Mouse (Mus musculus): ENCODE results near the gene Vmn2r73. TPM values are rescaled to one million over a fixed set of nuclear protein-coding genes. Genes with fewer than 3 reads are reported as not detected.

The Vmn2r73 gene
- polyA plus RNA-seq (2014; fragmentation: Illumina TruSeq; extraction: RNeasy Lipid Tissue Mini Kit (QIAGEN cat#74804); ENCODE audit: low read depth, low replicate concordance): not detected

DNA sequence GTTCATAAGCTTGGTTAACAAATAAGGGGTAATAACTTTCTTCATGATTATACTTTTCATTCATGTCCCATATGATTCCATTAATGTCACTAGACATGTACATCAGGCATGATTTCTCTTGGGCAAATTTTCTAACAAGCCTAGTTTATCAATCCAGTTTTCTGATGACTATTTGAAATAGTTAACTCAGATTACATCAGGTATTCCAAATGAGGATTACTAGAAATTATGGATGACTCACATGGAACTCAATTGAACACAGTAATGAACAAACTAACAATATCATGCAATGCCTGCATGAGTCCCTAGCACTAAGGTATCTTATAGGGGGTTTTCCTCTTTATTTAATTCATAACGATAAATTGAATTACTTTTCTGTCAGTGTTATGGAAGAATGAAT, at the start of gene Vmn2r73:
Gene Vmn2r73, minus strand, starts transcription at position 101 of the 400 bp plus-strand sequence.

Other genes with a start within 250 kb of the Vmn2r73 start
- not detected for gene Vmn2r72, start 121.2 kb downstream of the Vmn2r73 start, polyA plus RNA-seq (2014; fragmentation: Illumina TruSeq; extraction: RNeasy Lipid Tissue Mini Kit (QIAGEN cat#74804); ENCODE audit: low read depth, low replicate concordance)
- gene Vmn2r74, start 85.4 kb upstream of the Vmn2r73 start, polyA plus RNA-seq (2014; fragmentation: Illumina TruSeq; extraction: RNeasy Lipid Tissue Mini Kit (QIAGEN cat#74804); ENCODE audit: low read depth, low replicate concordance): not detected

All from liver, adult 10 weeks (tissue).